Comparison of ENCODE assay signal across 11 mouse cellular contexts in genomic region chr15:85947967-85948366, GRCm38 (mm10).
A peak's percentile ranks its signal among the peaks of the same experiment; 100 is the strongest.
DNase-seq lines count a peak whose midpoint lies in the region; ATAC-seq lines count a peak whose summit lies in the region.
"Had no signal": no experiment of that assay in that cellular context is flagged by ENCODE, and none has a peak within 500 bp of the region (broad histone marks: within the 10 kb centered on the region; RNA-seq: fewer than 3 reads in every experiment).

No protein-coding gene starts in this region.

- DNase-seq in kidney, postnatal 14 days, result no peak
- DNase-seq in embryonic facial prominence, embryonic 11.5 days (ENCODE audit: low spot score), result no peak
- DNase-seq in ovary, postnatal 36 days (ENCODE audit: low spot score), result no peak
- no peak for DNase-seq in right cerebral cortex, postnatal 14 days
- DNase-seq: cerebellum, postnatal 25 days; gastrocnemius, postnatal 14 days had no signal

- no peaks in the 10 kb centered on the region for H3K9me3 ChIP-seq in kidney, embryonic 16.5 days (ENCODE audit: low read length)
- no peaks in the 10 kb centered on the region for H3K9me3 ChIP-seq in embryonic facial prominence, embryonic 11.5 days (replicated peaks; ENCODE audit: control insufficient read depth, low read length)
- no peaks in the 10 kb centered on the region for H3K9me3 ChIP-seq in forebrain, embryonic 15.5 days
- H3K9me3 ChIP-seq in midbrain, embryonic 12.5 days, result no peaks in the 10 kb centered on the region
- H3K9me3 ChIP-seq: heart, embryonic 15.5 days; liver, embryonic 12.5 days had no signal

- H3K4me2 ChIP-seq in kidney, embryonic 16.5 days (replicated peaks; ENCODE audit: low read depth, low read length), result no peak overlapping the region
- no peak overlapping the region for H3K4me2 ChIP-seq in embryonic facial prominence, embryonic 11.5 days (ENCODE audit: low read depth, low read length)
- H3K4me2 ChIP-seq in forebrain, embryonic 15.5 days (replicated peaks), result peak overlapping the region; percentile 31
- H3K4me2 ChIP-seq in midbrain, embryonic 12.5 days (replicated peaks), result peak overlapping the region; percentile 20
- H3K4me2 ChIP-seq: heart, embryonic 15.5 days; liver, embryonic 12.5 days had no signal

- H3K4me1 ChIP-seq in kidney, embryonic 16.5 days (ENCODE audit: insufficient read depth, low read length), result peaks cover 17% of the 10 kb centered on the region
- no peaks in the 10 kb centered on the region for H3K4me1 ChIP-seq in embryonic facial prominence, embryonic 11.5 days (ENCODE audit: control insufficient read depth, insufficient read depth, low read length)
- peaks cover 29% of the 10 kb centered on the region for H3K4me1 ChIP-seq in forebrain, embryonic 15.5 days
- peaks cover 26% of the 10 kb centered on the region for H3K4me1 ChIP-seq in midbrain, embryonic 12.5 days
- H3K4me1 ChIP-seq: liver, embryonic 12.5 days had no signal

- WGBS in kidney, embryonic 16.5 days, result 43% methylated on average over 8 of the region's 8 CpGs
- WGBS in embryonic facial prominence, embryonic 11.5 days, result 65% methylated on average over 8 of the region's 8 CpGs
- 9% methylated on average over 8 of the region's 8 CpGs for WGBS in forebrain, embryonic 15.5 days
- WGBS in midbrain, embryonic 12.5 days, result 24% methylated on average over 8 of the region's 8 CpGs

- no peaks in the 10 kb centered on the region for H3K27me3 ChIP-seq in kidney, embryonic 16.5 days (ENCODE audit: insufficient read depth, low read length)
- no peaks in the 10 kb centered on the region for H3K27me3 ChIP-seq in embryonic facial prominence, embryonic 11.5 days (ENCODE audit: control insufficient read depth, insufficient read depth, low read length)
- no peaks in the 10 kb centered on the region for H3K27me3 ChIP-seq in forebrain, embryonic 15.5 days
- H3K27me3 ChIP-seq in midbrain, embryonic 12.5 days, result no peaks in the 10 kb centered on the region
- H3K27me3 ChIP-seq: heart, embryonic 15.5 days; liver, embryonic 12.5 days had no signal

- no peak overlapping the region for H3K9ac ChIP-seq in kidney, embryonic 16.5 days (replicated peaks; ENCODE audit: low read length)
- no peak overlapping the region for H3K9ac ChIP-seq in embryonic facial prominence, embryonic 11.5 days (replicated peaks; ENCODE audit: low read length)
- no peak overlapping the region for H3K9ac ChIP-seq in forebrain, embryonic 15.5 days (replicated peaks)
- no peak overlapping the region for H3K9ac ChIP-seq in midbrain, embryonic 12.5 days (replicated peaks)
- H3K9ac ChIP-seq: heart, embryonic 15.5 days; liver, embryonic 12.5 days had no signal

- ATAC-seq in kidney, embryonic 16.5 days (ENCODE audit: low FRiP score, low TSS enrichment), result peak; percentile 26; the same call in 1 of the 2 replicates
- peak; percentile 26; the same call in 1 of the 2 replicates for ATAC-seq in embryonic facial prominence, embryonic 11.5 days (replicated peaks; ENCODE audit: insufficient number of reproducible peaks, low FRiP score, low TSS enrichment, low read depth)
- ATAC-seq in forebrain, embryonic 15.5 days (replicated peaks), result peak; percentile 49
- peak; percentile 30; the same call in 1 of the 2 replicates for ATAC-seq in midbrain, embryonic 12.5 days (ENCODE audit: low FRiP score, low read depth)
- ATAC-seq: liver, embryonic 12.5 days had no signal

- H3K27ac ChIP-seq in kidney, embryonic 16.5 days (ENCODE audit: low read length), result peak overlapping the region; percentile 65
- H3K27ac ChIP-seq in embryonic facial prominence, embryonic 11.5 days (replicated peaks; ENCODE audit: low read depth, low read length), result no peak overlapping the region
- H3K27ac ChIP-seq in forebrain, embryonic 15.5 days (replicated peaks), result peak overlapping the region; percentile 72
- peak overlapping the region; percentile 5; the same call in 1 of the 2 replicates for H3K27ac ChIP-seq in midbrain, embryonic 12.5 days (replicated peaks)
- H3K27ac ChIP-seq: heart, embryonic 15.5 days; liver, embryonic 12.5 days had no signal

- no peaks in the 10 kb centered on the region for H3K36me3 ChIP-seq in kidney, embryonic 16.5 days (ENCODE audit: insufficient read depth, low read length)
- H3K36me3 ChIP-seq in embryonic facial prominence, embryonic 11.5 days (replicated peaks; ENCODE audit: control insufficient read depth, insufficient read depth, low read depth, low read length), result no peaks in the 10 kb centered on the region
- no peaks in the 10 kb centered on the region for H3K36me3 ChIP-seq in forebrain, embryonic 15.5 days
- H3K36me3 ChIP-seq in midbrain, embryonic 12.5 days, result no peaks in the 10 kb centered on the region
- H3K36me3 ChIP-seq: heart, embryonic 15.5 days; liver, embryonic 12.5 days had no signal

- H3K4me3 ChIP-seq in kidney, embryonic 16.5 days (ENCODE audit: low read length), result no peak overlapping the region
- no peak overlapping the region for H3K4me3 ChIP-seq in embryonic facial prominence, embryonic 11.5 days (ENCODE audit: low read depth, low read length)
- H3K4me3 ChIP-seq in forebrain, embryonic 15.5 days, result no peak overlapping the region
- H3K4me3 ChIP-seq in midbrain, embryonic 12.5 days, result no peak overlapping the region
- H3K4me3 ChIP-seq: heart, embryonic 15.5 days; liver, embryonic 12.5 days had no signal

Comparison
In these comparisons a context has a peak if more than half of its experiments do, and no peak if none do; other contexts are left out.
1. H3K4me2 ChIP-seq: peak in forebrain, embryonic 15.5 days (single experiment) and midbrain, embryonic 12.5 days (single experiment); none in kidney, embryonic 16.5 days (single experiment) and embryonic facial prominence, embryonic 11.5 days (single experiment).
2. Peak in every context shown above with its lines, with median percentiles within 50 percentile points of each other: ATAC-seq.